Mouse (Mus musculus) midbrain, embryonic 12.5 days (tissue): ENCODE data around the gene Gm20431. TPM values are rescaled to one million over a fixed set of nuclear protein-coding genes. Genes with fewer than 3 reads are reported as not detected.

Experiments used
- ATAC-seq: fragments of 200-750 bp; cut with Nextera tagmentation; 2 replicates; pipeline ENCODE4 v1.8.0; 2017; ENCODE audit warnings: low read depth, moderate TSS enrichment, moderate library complexity; ENCODE audit not compliant: low FRiP score
- H3K27ac ChIP-seq: fragments of 300-500 bp; sonication (generic); replicated peaks from 2 replicates; pipeline ENCODE4 v1.5.1; 2016; ENCODE audit warnings: mild to moderate bottlenecking
- H3K27me3 ChIP-seq: fragments of 300-500 bp; sonication (generic); 2 replicates; pipeline ENCODE4 v1.6.1; 2016; ENCODE audit warnings: mild to moderate bottlenecking
- H3K36me3 ChIP-seq: fragments of 300-500 bp; sonication (generic); 2 replicates; pipeline ENCODE4 v1.6.1; 2016
- H3K4me1 ChIP-seq: fragments of 300-500 bp; sonication (generic); 2 replicates; pipeline ENCODE4 v1.6.1; 2016
- H3K4me2 ChIP-seq: fragments of 300-500 bp; sonication (generic); replicated peaks from 2 replicates; pipeline ENCODE4 v1.6.1; 2016; ENCODE audit warnings: mild to moderate bottlenecking, moderate library complexity
- H3K4me3 ChIP-seq: fragments of 300-500 bp; sonication (generic); 2 replicates; pipeline ENCODE4 v1.5.1; 2016; ENCODE audit warnings: mild to moderate bottlenecking
- H3K9ac ChIP-seq: fragments of 300-500 bp; sonication (generic); replicated peaks from 2 replicates; pipeline ENCODE4 v1.6.1; 2016; ENCODE audit warnings: mild to moderate bottlenecking, moderate library complexity
- H3K9me3 ChIP-seq: fragments of 300-500 bp; sonication (generic); 2 replicates; pipeline ENCODE4 v1.6.1; 2016; ENCODE audit warnings: mild to moderate bottlenecking
- WGBS: fragments of 180-500 bp; shearing (Covaris S2); methylation state at CpG from one replicate; pipeline ENCODE4 v1.1.7; 2016; 5-methylcytosine and 5-hydroxymethylcytosine counted together
- polyA plus RNA-seq: library from polyadenylated mRNA; unstranded; fragments of >200 nt; fragmentation: Nextera tagmentation; extraction: Ambion mirVana; gene quantifications from 2 replicates; pipeline ENCODE4 v1.2.1, GENCODE M21; 2016

Gm20431 gene
- polyA plus RNA-seq, 1 experiment from 2014 or later = 9.1 TPM

GRCm38 (mm10) chr2:167694963-167695362 lies 33.7 kb upstream of the Gm20431 start:
- 96% methylated on average over 7 of the region's 7 CpGs for WGBS
- Histone ChIP-seq H3K9ac (no peak overlapping the region), H3K4me2 (no peak overlapping the region), H3K4me1 (peaks cover under 1% of the 10 kb centered on the region), H3K27me3 (peaks cover 32% of the 10 kb centered on the region), H3K9me3 (no peaks in the 10 kb centered on the region), H3K4me3 (no peak overlapping the region), H3K36me3 (no peaks in the 10 kb centered on the region), H3K27ac (no peak overlapping the region)
- no peak for ATAC-seq

- Histone ChIP-seq H3K4me1 (peaks cover 8% of the 10 kb centered on the region), H3K4me2 (no peak overlapping the region), H3K27ac (no peak overlapping the region), H3K27me3 (peaks cover 39% of the 10 kb centered on the region), H3K9ac (no peak overlapping the region), H3K36me3 (no peaks in the 10 kb centered on the region), H3K9me3 (no peaks in the 10 kb centered on the region), H3K4me3 (no peak overlapping the region)
- ATAC-seq = no peak
- 77% methylated on average over 1 of the region's 1 CpGs for WGBS
Measured at GRCm38 (mm10) chr2:167694244-167694643, 32.9 kb upstream of the Gm20431 start.

GRCm38 (mm10) chr2:167693540-167693939 lies 32.2 kb upstream of the Gm20431 start:
- ATAC-seq = no peak
- 85% methylated on average over 2 of the region's 2 CpGs for WGBS
- no peak overlapping the region for H3K27ac ChIP-seq
- H3K36me3 ChIP-seq = no peaks in the 10 kb centered on the region
- H3K27me3 ChIP-seq = peaks cover 46% of the 10 kb centered on the region
- no peak overlapping the region for H3K9ac ChIP-seq
- H3K9me3 ChIP-seq = no peaks in the 10 kb centered on the region
- peaks cover 12% of the 10 kb centered on the region for H3K4me1 ChIP-seq
- no peak overlapping the region for H3K4me2 ChIP-seq
- no peak overlapping the region for H3K4me3 ChIP-seq

- Histone ChIP-seq H3K27me3 (peaks cover 53% of the 10 kb centered on the region), H3K9ac (no peak overlapping the region), H3K4me3 (no peak overlapping the region), H3K4me1 (peaks cover 17% of the 10 kb centered on the region), H3K27ac (no peak overlapping the region), H3K4me2 (no peak overlapping the region), H3K36me3 (no peaks in the 10 kb centered on the region), H3K9me3 (no peaks in the 10 kb centered on the region)
- WGBS = 64% methylated on average over 3 of the region's 3 CpGs
- ATAC-seq = no peak
Measured at GRCm38 (mm10) chr2:167692831-167693230, 31.5 kb upstream of the Gm20431 start.

GRCm38 (mm10) chr2:167691871-167692661 lies 30.8 kb upstream of the Gm20431 start:
- no peaks in the 10 kb centered on the region for H3K9me3 ChIP-seq
- no peak overlapping the region for H3K4me3 ChIP-seq
- WGBS = 88% methylated on average over 14 of the region's 14 CpGs
- H3K4me1 ChIP-seq = peaks cover 17% of the 10 kb centered on the region
- H3K9ac ChIP-seq = no peak overlapping the region
- ATAC-seq = no peak
- H3K27ac ChIP-seq = no peak overlapping the region
- no peak overlapping the region for H3K4me2 ChIP-seq
- peaks cover 61% of the 10 kb centered on the region for H3K27me3 ChIP-seq
- no peaks in the 10 kb centered on the region for H3K36me3 ChIP-seq

- Histone ChIP-seq H3K9ac (no peak overlapping the region), H3K4me2 (no peak overlapping the region), H3K4me1 (peaks cover 17% of the 10 kb centered on the region), H3K36me3 (no peaks in the 10 kb centered on the region), H3K27me3 (peaks cover 67% of the 10 kb centered on the region), H3K9me3 (no peaks in the 10 kb centered on the region), H3K4me3 (no peak overlapping the region), H3K27ac (no peak overlapping the region)
- no peak for ATAC-seq
- 94% methylated on average over 6 of the region's 6 CpGs for WGBS
Measured at GRCm38 (mm10) chr2:167691410-167691809, 30.1 kb upstream of the Gm20431 start.

- Histone ChIP-seq H3K27me3 (peaks cover 72% of the 10 kb centered on the region), H3K9me3 (no peaks in the 10 kb centered on the region), H3K9ac (no peak overlapping the region), H3K4me3 (no peak overlapping the region), H3K4me1 (peaks cover 17% of the 10 kb centered on the region), H3K4me2 (no peak overlapping the region), H3K27ac (no peak overlapping the region), H3K36me3 (no peaks in the 10 kb centered on the region)
- no peak for ATAC-seq
- 83% methylated on average over 12 of the region's 12 CpGs for WGBS
Measured at GRCm38 (mm10) chr2:167690962-167691311, 29.6 kb upstream of the Gm20431 start.

GRCm38 (mm10) chr2:167690219-167690961 lies 29.1 kb upstream of the Gm20431 start:
- 65% methylated on average over 14 of the region's 15 CpGs for WGBS
- Histone ChIP-seq H3K4me1 (peaks cover 17% of the 10 kb centered on the region), H3K27ac (no peak overlapping the region), H3K9ac (no peak overlapping the region), H3K27me3 (peaks cover 77% of the 10 kb centered on the region), H3K4me3 (peak overlapping the region; percentile 52), H3K36me3 (no peaks in the 10 kb centered on the region), H3K9me3 (no peaks in the 10 kb centered on the region), H3K4me2 (peak overlapping the region; percentile 72; the same call in 1 of the 2 replicates)
- ATAC-seq = no peak

- Histone ChIP-seq H3K9me3 (no peaks in the 10 kb centered on the region), H3K4me1 (peaks cover 17% of the 10 kb centered on the region), H3K4me3 (peak within 1 kb of the TSS; percentile 52), H3K27ac (no peak within 1 kb of the TSS), H3K9ac (peak within 1 kb of the TSS; percentile 37), H3K36me3 (no peaks in the 10 kb centered on the region), H3K27me3 (peaks cover 83% of the 10 kb centered on the region), H3K4me2 (peak within 1 kb of the TSS; percentile 72)
- ATAC-seq = no peak
- WGBS = 1% methylated on average over 93 of the region's 99 CpGs
Measured at GRCm38 (mm10) chr2:167689501-167690218, 28.4 kb upstream of the Gm20431 start, which contains the start of gene Tmem189. TSS of gene Tmem189 (minus strand) at chr2:167689822.

- ATAC-seq = peak; percentile 39
- Histone ChIP-seq H3K4me2 (peak within 1 kb of the TSS; percentile 72), H3K4me3 (peak within 1 kb of the TSS; percentile 52), H3K36me3 (no peaks in the 10 kb centered on the region), H3K27ac (no peak within 1 kb of the TSS), H3K27me3 (peaks cover 90% of the 10 kb centered on the region), H3K9ac (peak within 1 kb of the TSS; percentile 37), H3K4me1 (peaks cover 17% of the 10 kb centered on the region), H3K9me3 (no peaks in the 10 kb centered on the region)
- under 1% methylated on average over 122 of the region's 147 CpGs for WGBS
Measured at GRCm38 (mm10) chr2:167688498-167689451, 27.5 kb upstream of the Gm20431 start, which contains the start of gene Cebpb. TSS of gene Cebpb (plus strand) at chr2:167688915.

- ATAC-seq = peak; percentile 31; the same call in 1 of the 2 replicates
- Histone ChIP-seq H3K4me1 (peaks cover 17% of the 10 kb centered on the region), H3K36me3 (no peaks in the 10 kb centered on the region), H3K4me2 (peak overlapping the region; percentile 72), H3K9ac (no peak overlapping the region), H3K9me3 (no peaks in the 10 kb centered on the region), H3K27ac (no peak overlapping the region), H3K27me3 (peaks cover 88% of the 10 kb centered on the region), H3K4me3 (peak overlapping the region; percentile 52)
- WGBS = 18% methylated on average over 12 of the region's 12 CpGs
Measured at GRCm38 (mm10) chr2:167688126-167688497, 26.8 kb upstream of the Gm20431 start.
